Mouse (Mus musculus) CH12.LX (cell line): ENCODE results near the gene Shisa2. TPM values are rescaled to one million over a fixed set of nuclear protein-coding genes. Genes with fewer than 3 reads are reported as not detected.
A peak's percentile ranks its signal among the peaks of the same experiment; 100 is the strongest.

Source experiments
- DNase-seq: peaks from one replicate; pipeline ENCODE4 v3.0.0-alpha.2; 2013; ENCODE audit errors: extremely low read depth
- H3K27ac ChIP-seq: 2 replicates; pipeline ENCODE4 v1.5.1; 2012; ENCODE audit warnings: low read depth, mild to moderate bottlenecking, control low read depth, moderate library complexity; ENCODE audit not compliant: insufficient read depth
- H3K27me3 ChIP-seq: replicated peaks from 2 replicates; pipeline ENCODE3; 2012; ENCODE audit warnings: inconsistent platforms
- H3K36me3 ChIP-seq, 2 experiments: replicated peaks in 1 of 2; 2 replicates each; pipeline versions ENCODE3 to v1.6.1; 2012; ENCODE audit warnings: inconsistent platforms in 1 of 2, low read length in 1 of 2, mild to moderate bottlenecking in 1 of 2, mixed read lengths in 1 of 2, moderate library complexity in 1 of 2; ENCODE audit not compliant: control insufficient read depth in 1 of 2, insufficient read depth in 1 of 2
- H3K4me1 ChIP-seq, 2 experiments: 2 replicates each; pipeline ENCODE4 v1.6.1; 2012; ENCODE audit warnings: inconsistent platforms in 1 of 2, moderate library complexity in 1 of 2; ENCODE audit not compliant: insufficient read depth in 2 of 2, control insufficient read depth in 1 of 2
- H3K4me2 ChIP-seq: 2 replicates; pipeline ENCODE4 v1.6.1; 2012; ENCODE audit warnings: low read depth, mild to moderate bottlenecking, control low read depth; ENCODE audit not compliant: poor library complexity, insufficient read depth, severe bottlenecking
- H3K4me3 ChIP-seq, 3 experiments: fragments of 150-350 bp in 1 of 3; sonication (generic) in 1 of 3; replicated peaks in 1 of 3; 2 replicates each; pipeline versions ENCODE3 to v1.5.1; 2011 to 2012; ENCODE audit warnings: low read depth in 2 of 3, low read length in 2 of 3, mild to moderate bottlenecking in 2 of 3, moderate library complexity in 2 of 3, control low read depth in 1 of 3, improper control_type of control experiment in 1 of 3, inconsistent platforms in 1 of 3, mixed read lengths in 1 of 3; ENCODE audit not compliant: poor library complexity in 1 of 3
- H3K79me2 ChIP-seq: replicated peaks from 2 replicates; pipeline ENCODE4 v1.6.1; 2012; ENCODE audit warnings: mild to moderate bottlenecking, moderate library complexity; ENCODE audit not compliant: control insufficient read depth, poor library complexity, insufficient read depth, severe bottlenecking; ENCODE audit errors: extremely low read depth
- H3K9ac ChIP-seq: 2 replicates; pipeline ENCODE4 v1.6.1; 2012; ENCODE audit warnings: low read depth, mild to moderate bottlenecking, control low read depth, moderate library complexity; ENCODE audit not compliant: insufficient read depth
- H3K9me3 ChIP-seq: replicated peaks from 2 replicates; pipeline ENCODE3; 2012; ENCODE audit warnings: low read length, inconsistent platforms, mixed read lengths
- BHLHE40 ChIP-seq: IDR thresholded peaks from 2 replicates; pipeline ENCODE4 v1.6.1; 2011; ENCODE audit warnings: mild to moderate bottlenecking, low read depth, low read length, improper control_type of control experiment
- CHD1 ChIP-seq: IDR thresholded peaks from 2 replicates; pipeline ENCODE4 v1.6.1; 2012; ENCODE audit warnings: low read depth, low read length, improper control_type of control experiment, inconsistent platforms
- CHD2 ChIP-seq: IDR thresholded peaks from 2 replicates; pipeline ENCODE4 v1.6.1; 2011; ENCODE audit warnings: low read length, improper control_type of control experiment
- CTCF ChIP-seq, 2 experiments: IDR thresholded peaks in 1 of 2; conservative IDR thresholded peaks in 1 of 2; 2 replicates each; pipeline ENCODE4 v1.5.1; 2011 to 2012; ENCODE audit warnings: low read depth in 2 of 2, low read length in 2 of 2, improper control_type of control experiment in 1 of 2, inconsistent platforms in 1 of 2, mild to moderate bottlenecking in 1 of 2, moderate library complexity in 1 of 2
- E2F4 ChIP-seq: IDR thresholded peaks from 2 replicates; pipeline ENCODE4 v1.6.1; 2011; ENCODE audit warnings: low read depth, low read length, improper control_type of control experiment; ENCODE audit not compliant: insufficient replicate concordance
- ELF1 ChIP-seq: IDR thresholded peaks from 2 replicates; pipeline ENCODE4 v1.6.1; 2014; ENCODE audit warnings: low read depth, mild to moderate bottlenecking, inconsistent platforms, low read length, improper control_type of control experiment
- EP300 ChIP-seq: IDR thresholded peaks from 2 replicates; pipeline ENCODE4 v1.6.1; 2011; ENCODE audit warnings: low read length, improper control_type of control experiment
- GABPA ChIP-seq: IDR thresholded peaks from 2 replicates; pipeline ENCODE4 v1.6.1; 2012; ENCODE audit warnings: low read depth, low read length, improper control_type of control experiment, inconsistent platforms; ENCODE audit not compliant: insufficient replicate concordance
- HCFC1 ChIP-seq: IDR thresholded peaks from 2 replicates; pipeline ENCODE4 v1.6.1; 2012; ENCODE audit warnings: low read depth, mild to moderate bottlenecking, inconsistent platforms, low read length, improper control_type of control experiment
- IRF4 ChIP-seq: IDR thresholded peaks from 2 replicates; pipeline ENCODE4 v1.6.1; 2014; ENCODE audit warnings: low read depth, mild to moderate bottlenecking, inconsistent platforms, low read length, improper control_type of control experiment
- JUN ChIP-seq: IDR thresholded peaks from 2 replicates; pipeline ENCODE4 v1.6.1; 2011; ENCODE audit warnings: low read depth, mild to moderate bottlenecking, low read length, improper control_type of control experiment, moderate library complexity; ENCODE audit not compliant: insufficient read depth
- JUND ChIP-seq: conservative IDR thresholded peaks from 2 replicates; pipeline ENCODE4 v1.6.1; 2011; ENCODE audit warnings: low read depth, low read length, improper control_type of control experiment
- KAT2A ChIP-seq: IDR thresholded peaks from 2 replicates; pipeline ENCODE4 v1.6.1; 2012; ENCODE audit warnings: low read length, improper control_type of control experiment, inconsistent platforms; ENCODE audit not compliant: insufficient replicate concordance
- MAFK ChIP-seq: IDR thresholded peaks from 2 replicates; pipeline ENCODE4 v1.6.1; 2011; ENCODE audit warnings: low read length, improper control_type of control experiment; ENCODE audit not compliant: insufficient replicate concordance
- MAX ChIP-seq: IDR thresholded peaks from 2 replicates; pipeline ENCODE4 v1.6.1; 2011; ENCODE audit warnings: low read length, improper control_type of control experiment
- MEF2A ChIP-seq: IDR thresholded peaks from 2 replicates; pipeline ENCODE4 v1.6.1; 2014; ENCODE audit warnings: low read depth, mild to moderate bottlenecking, inconsistent platforms, low read length, improper control_type of control experiment, borderline replicate concordance
- MXI1 ChIP-seq: IDR thresholded peaks from 2 replicates; pipeline ENCODE4 v1.6.1; 2011; ENCODE audit warnings: mild to moderate bottlenecking, low read depth, low read length, improper control_type of control experiment
- MYC ChIP-seq: IDR thresholded peaks from 2 replicates; pipeline ENCODE4 v1.6.1; 2011; ENCODE audit warnings: low read depth, mild to moderate bottlenecking, improper control_type of control experiment, low read length
- NELFE ChIP-seq: IDR thresholded peaks from 2 replicates; pipeline ENCODE4 v1.6.1; 2011; ENCODE audit warnings: low read depth, low read length, improper control_type of control experiment
- NRF1 ChIP-seq: IDR thresholded peaks from 2 replicates; pipeline ENCODE4 v1.6.1; 2014; ENCODE audit warnings: low read depth, mild to moderate bottlenecking, inconsistent platforms, low read length, improper control_type of control experiment, moderate library complexity
- POLR2AphosphoS2 ChIP-seq: IDR thresholded peaks from 2 replicates; pipeline ENCODE4 v1.6.1; 2011; ENCODE audit warnings: low read depth, low read length, improper control_type of control experiment
- RAD21 ChIP-seq: IDR thresholded peaks from 2 replicates; pipeline ENCODE4 v1.6.1; 2011; ENCODE audit warnings: low read depth, mild to moderate bottlenecking, low read length, improper control_type of control experiment, moderate library complexity
- SIN3A ChIP-seq: IDR thresholded peaks from 2 replicates; pipeline ENCODE4 v1.6.1; 2012; ENCODE audit warnings: low read length, improper control_type of control experiment, inconsistent platforms
- SMC3 ChIP-seq: IDR thresholded peaks from 2 replicates; pipeline ENCODE4 v1.6.1; 2011; ENCODE audit warnings: low read depth, low read length, improper control_type of control experiment
- TBP ChIP-seq: conservative IDR thresholded peaks from 2 replicates; pipeline ENCODE4 v1.6.1; 2011; ENCODE audit warnings: low read depth, low read length, improper control_type of control experiment
- TCF12 ChIP-seq: IDR thresholded peaks from 2 replicates; pipeline ENCODE4 v1.6.1; 2014; ENCODE audit warnings: low read depth, mild to moderate bottlenecking, inconsistent platforms, low read length, improper control_type of control experiment
- USF1 ChIP-seq: IDR thresholded peaks from 2 replicates; pipeline ENCODE4 v1.6.1; 2014; ENCODE audit warnings: low read depth, mild to moderate bottlenecking, inconsistent platforms, low read length, improper control_type of control experiment
- USF2 ChIP-seq: conservative IDR thresholded peaks from 2 replicates; pipeline ENCODE4 v1.6.1; 2011; ENCODE audit warnings: low read depth, low read length, improper control_type of control experiment
- ZC3H11A ChIP-seq: IDR thresholded peaks from 2 replicates; pipeline ENCODE4 v1.6.1; 2012; ENCODE audit warnings: low read depth, mild to moderate bottlenecking, inconsistent platforms, low read length, improper control_type of control experiment
- ZKSCAN1 ChIP-seq: IDR thresholded peaks from 2 replicates; pipeline ENCODE4 v1.6.1; 2012; ENCODE audit warnings: low read depth, inconsistent platforms, low read length, improper control_type of control experiment, borderline replicate concordance
- ZMIZ1 ChIP-seq: IDR thresholded peaks from 2 replicates; pipeline ENCODE4 v1.6.1; 2012; ENCODE audit warnings: low read depth, mild to moderate bottlenecking, inconsistent platforms, low read length, improper control_type of control experiment
- ZNF384 ChIP-seq: IDR thresholded peaks from 2 replicates; pipeline ENCODE4 v1.6.1; 2012; ENCODE audit warnings: low read depth, low read length, improper control_type of control experiment, inconsistent platforms
- dilution Hi-C: fragments of 300-500 bp; cut with MboI; formaldehyde crosslinking; loops from 2 replicates; pipeline ENCODE4 v1.14.3; 2020; ENCODE audit warnings: low sequenced_read_pairs; ENCODE audit not compliant: extremely low pct_unique_long_range_greater_than_20kb, extremely low pct_ligation_motif_present
- in situ Hi-C: fragments of 300-500 bp; cut with MboI; formaldehyde crosslinking; loops from 3 replicates; pipeline ENCODE4 v1.14.3; 2019; ENCODE audit warnings: low sequenced_read_pairs, low pct_ligation_motif_present, low pct_unique_long_range_greater_than_20kb, mixed read lengths
- polyA plus RNA-seq: library from polyadenylated mRNA; unstranded; fragments of >175 nt; gene quantifications from 2 replicates; pipeline ENCODE4 v1.2.1, GENCODE M21; 2012; ENCODE audit warnings: low read depth; ENCODE audit not compliant: insufficient read length
- total RNA-seq, 2 experiments: library from RNA; depleted of rRNA; stranded (reverse); fragments of 300-350 nt in 1 of 2; fragments of >200 nt in 1 of 2; gene quantifications; 2 replicates each; pipeline ENCODE4 v1.2.3; 2012 to 2014

The Shisa2 gene
- 0.08 TPM in 1 of 2 replicates, not detected in the other for total RNA-seq (2012; rRNA removed)
- total RNA-seq (2014; rRNA removed), result 0.16 and 0.36 TPM in 2 replicates
- 0.11 and 0.21 TPM in 2 replicates for polyA plus RNA-seq

DNA sequence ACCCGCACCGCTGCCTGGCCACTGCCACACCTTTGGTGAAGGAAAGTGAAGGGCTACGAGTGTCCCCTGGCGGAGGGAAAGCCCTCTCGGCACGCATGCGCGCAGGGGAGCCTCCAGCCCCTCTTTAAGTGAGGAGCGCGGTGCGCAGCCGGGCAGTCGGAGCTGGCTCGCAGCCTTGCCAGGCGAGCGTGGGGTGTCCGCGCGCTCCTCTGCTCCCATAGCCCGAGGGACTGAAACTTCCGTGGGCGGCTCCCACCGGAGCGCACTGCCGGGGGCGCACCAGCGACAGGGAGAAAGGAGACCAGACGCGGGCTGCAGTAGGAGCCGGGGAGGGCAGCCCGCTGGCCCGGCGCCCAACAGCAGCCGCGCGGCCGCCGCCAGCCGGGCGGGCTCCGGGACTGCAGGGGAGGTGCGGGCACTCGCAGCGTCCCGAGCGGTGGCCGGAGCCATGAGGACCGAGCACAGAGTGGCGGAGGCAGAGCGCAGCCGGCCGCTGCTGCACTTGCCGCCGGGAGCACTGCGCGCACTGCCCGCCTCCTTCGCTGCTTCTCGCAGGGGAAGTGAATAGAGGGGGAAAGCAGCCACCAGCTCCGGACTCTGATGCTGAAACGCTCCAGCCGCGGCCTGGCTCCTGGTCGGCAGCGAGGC lies at the start of gene Shisa2:
Shisa2 (plus strand) TSS at position 151 of the 648 bp plus-strand sequence.
- Histone ChIP-seq H3K4me1 (peaks cover 5 to 7% of the 10 kb centered on the region in 2 experiments), H3K79me2 (no peaks in the 10 kb centered on the region), H3K36me3 (no peaks in the 10 kb centered on the region), H3K9ac (no peak within 1 kb of the TSS), H3K4me2 (peak within 1 kb of the TSS; percentile 10), H3K27me3 (peaks cover 2% of the 10 kb centered on the region), H3K9me3 (no peaks in the 10 kb centered on the region), H3K27ac (no peak within 1 kb of the TSS), H3K4me3 (peak within 1 kb of the TSS in 2 of 3 experiments; percentile 11 to 19)
- in situ Hi-C loops (no loop called here), dilution Hi-C loops (no loop called here)
- DNase-seq, result no peak
- TF ChIP-seq ZC3H11A (no peak), NRF1 (peak; percentile 84), CTCF (conservative IDR thresholded peaks at IDR 0.05 in 1 of 2, IDR thresholded peaks at IDR 0.05 in 1 of 2; ENCODE audit: low read depth in 2 of 2, low read length in 2 of 2) (peak in 1 of 2 experiments; percentile 32; a peak in 1 of 4 replicates)

DNA sequence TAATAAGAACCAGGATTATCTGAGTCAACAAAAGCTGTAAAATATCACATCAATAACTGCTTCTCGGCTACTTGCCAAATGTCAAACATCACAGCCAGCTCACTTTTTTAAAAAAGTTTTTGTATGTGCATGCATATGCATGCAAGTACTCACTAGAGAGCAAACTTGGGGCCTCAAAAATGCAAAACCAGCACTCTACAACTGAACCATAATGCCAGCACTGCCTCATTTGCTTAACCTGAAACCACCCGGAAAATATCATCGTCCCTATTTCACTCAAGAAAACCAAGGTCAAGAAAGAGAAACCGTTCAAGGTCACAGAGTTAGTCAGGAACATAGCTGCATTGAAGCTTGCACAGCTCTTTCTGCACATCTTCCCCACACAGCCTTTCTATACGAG lies 48.7 kb upstream of the Shisa2 start:
- no peaks in the 10 kb centered on the region for H3K9me3 ChIP-seq
- peaks cover 37 to 53% of the 10 kb centered on the region in 2 experiments for H3K36me3 ChIP-seq
- no peaks in the 10 kb centered on the region for H3K79me2 ChIP-seq
- dilution Hi-C loops, result no loop called here
- H3K4me3 ChIP-seq, result no peak overlapping the region
- no peaks in the 10 kb centered on the region for H3K27me3 ChIP-seq
- H3K27ac ChIP-seq, result peak overlapping the region; percentile 92
- DNase-seq, result peak; percentile 81
- in situ Hi-C loops, result no loop called here
- H3K4me1 ChIP-seq, result peaks cover 11 to 23% of the 10 kb centered on the region in 2 experiments
- no peak overlapping the region for H3K9ac ChIP-seq
- H3K4me2 ChIP-seq, result peak overlapping the region; percentile 65; the same call in 1 of the 2 replicates
- TF ChIP-seq TBP (no peak), ZMIZ1 (no peak), GABPA (no peak), JUN (0 out of 2 replicates have a peak, but pooled peaks have one; percentile 9), CHD2 (no peak), MAX (no peak), USF2 (no peak), ZKSCAN1 (no peak), NELFE (no peak), MXI1 (no peak), CHD1 (no peak), SIN3A (no peak), SMC3 (no peak), IRF4 (peak; percentile 81), KAT2A (no peak), MEF2A (peak; percentile 65; the same call in 1 of the 2 replicates), POLR2AphosphoS2 (no peak), MYC (no peak), JUND (no peak), EP300 (peak; percentile 63), BHLHE40 (peak; percentile 41; the same call in 1 of the 2 replicates), HCFC1 (peak; percentile 14; the same call in 1 of the 2 replicates), E2F4 (no peak), USF1 (no peak), ELF1 (0 out of 2 replicates have a peak, but pooled peaks have one; percentile 25), ZNF384 (peak; percentile 85), TCF12 (peak; percentile 38; the same call in 1 of the 2 replicates), RAD21 (no peak), MAFK (peak; percentile 77)
